Mouse (Mus musculus): ENCODE data around the gene Ddx49.

Gene Ddx49

GRCm38 (mm10) chr8:70327512-70327911 is 25.2 kb upstream of the Ddx49 start:
- in situ Hi-C loops (cut with MboI; ENCODE audit: low pct_unique_long_range_greater_than_20kb in 1 of 2, low sequenced_read_pairs in 2 of 2, unreplicated experiment in 1 of 2), result no loop called here

- in situ Hi-C loops (cut with MboI; ENCODE audit: low pct_unique_long_range_greater_than_20kb in 1 of 2, low sequenced_read_pairs in 2 of 2, unreplicated experiment in 1 of 2), result no loop called here
Observed at GRCm38 (mm10) chr8:70323716-70324115, 21.4 kb upstream of the Ddx49 start.

GRCm38 (mm10) chr8:70317872-70318271 is 15.6 kb upstream of the Ddx49 start:
- in situ Hi-C loops (cut with MboI; ENCODE audit: low pct_unique_long_range_greater_than_20kb in 1 of 2, low sequenced_read_pairs in 2 of 2, unreplicated experiment in 1 of 2), result no loop called here

GRCm38 (mm10) chr8:70316511-70317504 is 14.5 kb upstream of the Ddx49 start:
- in situ Hi-C loops (cut with MboI; ENCODE audit: low pct_unique_long_range_greater_than_20kb in 1 of 2, low sequenced_read_pairs in 2 of 2, unreplicated experiment in 1 of 2), result no loop called here

- in situ Hi-C loops (cut with MboI; ENCODE audit: low pct_unique_long_range_greater_than_20kb in 1 of 2, low sequenced_read_pairs in 2 of 2, unreplicated experiment in 1 of 2), result no loop called here
Observed at GRCm38 (mm10) chr8:70315624-70316510, 13.6 kb upstream of the Ddx49 start, which contains the start of gene Cers1. TSS of gene Cers1 (plus strand) at chr8:70315775.

- in situ Hi-C loops (cut with MboI; ENCODE audit: low pct_unique_long_range_greater_than_20kb in 1 of 2, low sequenced_read_pairs in 2 of 2, unreplicated experiment in 1 of 2), result no loop called here
Observed at GRCm38 (mm10) chr8:70313399-70313798, 11.1 kb upstream of the Ddx49 start.

- in situ Hi-C loops (cut with MboI; ENCODE audit: low pct_unique_long_range_greater_than_20kb in 1 of 2, low sequenced_read_pairs in 2 of 2, unreplicated experiment in 1 of 2), result no loop called here
Observed at GRCm38 (mm10) chr8:70309311-70309710, 7.0 kb upstream of the Ddx49 start.

GRCm38 (mm10) chr8:70302901-70303300 is 612 bp upstream of the Ddx49 start:
- in situ Hi-C loops (cut with MboI; ENCODE audit: low pct_unique_long_range_greater_than_20kb in 1 of 2, low sequenced_read_pairs in 2 of 2, unreplicated experiment in 1 of 2), result no loop called here

- in situ Hi-C loops (cut with MboI; ENCODE audit: low pct_unique_long_range_greater_than_20kb in 1 of 2, low sequenced_read_pairs in 2 of 2, unreplicated experiment in 1 of 2), result no loop called here
Observed at GRCm38 (mm10) chr8:70300881-70301280, 1.4 kb downstream of the Ddx49 start.

- in situ Hi-C loops (cut with MboI; ENCODE audit: low pct_unique_long_range_greater_than_20kb in 1 of 2, low sequenced_read_pairs in 2 of 2, unreplicated experiment in 1 of 2), result no loop called here
Observed at GRCm38 (mm10) chr8:70293988-70294405, 8.3 kb downstream of the Ddx49 start.

- in situ Hi-C loops (cut with MboI; ENCODE audit: low pct_unique_long_range_greater_than_20kb in 1 of 2, low sequenced_read_pairs in 2 of 2, unreplicated experiment in 1 of 2), result no loop called here
Observed at GRCm38 (mm10) chr8:70286737-70287136, 15.6 kb downstream of the Ddx49 start.

- in situ Hi-C loops (cut with MboI; ENCODE audit: low pct_unique_long_range_greater_than_20kb in 1 of 2, low sequenced_read_pairs in 2 of 2, unreplicated experiment in 1 of 2), result no loop called here
Observed at GRCm38 (mm10) chr8:70285304-70285703, 17.0 kb downstream of the Ddx49 start.

GRCm38 (mm10) chr8:70284421-70284820 is 17.9 kb downstream of the Ddx49 start:
- in situ Hi-C loops (cut with MboI; ENCODE audit: low pct_unique_long_range_greater_than_20kb in 1 of 2, low sequenced_read_pairs in 2 of 2, unreplicated experiment in 1 of 2), result no loop called here

- in situ Hi-C loops (cut with MboI; ENCODE audit: low pct_unique_long_range_greater_than_20kb in 1 of 2, low sequenced_read_pairs in 2 of 2, unreplicated experiment in 1 of 2), result no loop called here
Observed at GRCm38 (mm10) chr8:70283136-70284077, 18.9 kb downstream of the Ddx49 start.

GRCm38 (mm10) chr8:70282603-70283135 is 19.6 kb downstream of the Ddx49 start, which contains the start of gene Homer3:
TSS of gene Homer3 (plus strand) at chr8:70282827.
- in situ Hi-C loops (cut with MboI; ENCODE audit: low pct_unique_long_range_greater_than_20kb in 1 of 2, low sequenced_read_pairs in 2 of 2, unreplicated experiment in 1 of 2), result no loop called here

GRCm38 (mm10) chr8:70281001-70281400 is 21.3 kb downstream of the Ddx49 start:
- in situ Hi-C loops (cut with MboI; ENCODE audit: low pct_unique_long_range_greater_than_20kb in 1 of 2, low sequenced_read_pairs in 2 of 2, unreplicated experiment in 1 of 2), result no loop called here

GRCm38 (mm10) chr8:70279266-70279665 is 23.0 kb downstream of the Ddx49 start:
- in situ Hi-C loops (cut with MboI; ENCODE audit: low pct_unique_long_range_greater_than_20kb in 1 of 2, low sequenced_read_pairs in 2 of 2, unreplicated experiment in 1 of 2), result no loop called here

GRCm38 (mm10) chr8:70278175-70278574 is 24.1 kb downstream of the Ddx49 start:
- in situ Hi-C loops (cut with MboI; ENCODE audit: low pct_unique_long_range_greater_than_20kb in 1 of 2, low sequenced_read_pairs in 2 of 2, unreplicated experiment in 1 of 2), result no loop called here

Measured in mouse embryonic stem cell (cell line).